32 mouse cellular contexts compared by ENCODE assay signal in genomic region chr5:115032620-115033019, GRCm38 (mm10). TPM values are rescaled to one million over a fixed set of nuclear protein-coding genes. Genes with fewer than 3 reads are reported as not detected.
DNase-seq lines count a peak whose midpoint lies in the region; ATAC-seq lines count a peak whose summit lies in the region.
"Had no signal": no experiment of that assay in that cellular context is flagged by ENCODE, and none has a peak within 500 bp of the region (broad histone marks: within the 10 kb centered on the region; RNA-seq: fewer than 3 reads in every experiment).

No protein-coding gene starts in this region.

- no peak overlapping the region for H3K4me3 ChIP-seq in heart, embryonic 11.5 days (ENCODE audit: low read depth, low read length)
- no peak overlapping the region for H3K4me3 ChIP-seq in kidney, embryonic 14.5 days (ENCODE audit: low read length)
- H3K4me3 ChIP-seq in intestine, embryonic 15.5 days (replicated peaks) = no peak overlapping the region
- H3K4me3 ChIP-seq: embryonic facial prominence, embryonic 10.5 days; embryonic facial prominence, embryonic 15.5 days; forebrain, embryonic 12.5 days; heart, embryonic 15.5 days; hindbrain, embryonic 12.5 days; limb, embryonic 10.5 days; limb, embryonic 15.5 days; neural tube, embryonic 15.5 days had no signal

- H3K9me3 ChIP-seq in heart, embryonic 11.5 days (replicated peaks; ENCODE audit: control insufficient read depth, low read length) = no peaks in the 10 kb centered on the region
- no peaks in the 10 kb centered on the region for H3K9me3 ChIP-seq in kidney, embryonic 14.5 days (ENCODE audit: control insufficient read depth, low read length)
- no peaks in the 10 kb centered on the region for H3K9me3 ChIP-seq in intestine, embryonic 15.5 days
- H3K9me3 ChIP-seq: embryonic facial prominence, embryonic 10.5 days; embryonic facial prominence, embryonic 15.5 days; forebrain, embryonic 12.5 days; heart, embryonic 15.5 days; hindbrain, embryonic 12.5 days; limb, embryonic 10.5 days; limb, embryonic 15.5 days; neural tube, embryonic 15.5 days had no signal

- H3K9ac ChIP-seq in heart, embryonic 11.5 days (ENCODE audit: low read depth, low read length) = no peak overlapping the region
- H3K9ac ChIP-seq in kidney, embryonic 14.5 days (ENCODE audit: low read depth, low read length) = no peak overlapping the region
- H3K9ac ChIP-seq in intestine, embryonic 15.5 days = no peak overlapping the region
- H3K9ac ChIP-seq: embryonic facial prominence, embryonic 15.5 days; forebrain, embryonic 12.5 days; forebrain, postnatal 0 days; heart, embryonic 15.5 days; hindbrain, embryonic 12.5 days; limb, embryonic 15.5 days; neural tube, embryonic 15.5 days had no signal

- H3K36me3 ChIP-seq in heart, embryonic 11.5 days (ENCODE audit: control insufficient read depth, insufficient read depth, low read length) = no peaks in the 10 kb centered on the region
- H3K36me3 ChIP-seq in kidney, embryonic 14.5 days (ENCODE audit: control insufficient read depth, insufficient read depth, low read length) = no peaks in the 10 kb centered on the region
- no peaks in the 10 kb centered on the region for H3K36me3 ChIP-seq in intestine, embryonic 15.5 days
- H3K36me3 ChIP-seq: heart, embryonic 15.5 days; hindbrain, embryonic 12.5 days; neural tube, embryonic 15.5 days had no signal

- H3K27ac ChIP-seq in heart, embryonic 11.5 days (ENCODE audit: low read depth, low read length) = 0 out of 2 replicates have a peak overlapping the region, but pooled peaks have one; percentile 8
- H3K27ac ChIP-seq in kidney, embryonic 14.5 days (ENCODE audit: low read depth, low read length) = no peak overlapping the region
- no peak overlapping the region for H3K27ac ChIP-seq in intestine, embryonic 15.5 days
- H3K27ac ChIP-seq: embryonic facial prominence, embryonic 10.5 days; embryonic facial prominence, embryonic 15.5 days; forebrain, embryonic 12.5 days; heart, embryonic 15.5 days; hindbrain, embryonic 12.5 days; hindbrain, postnatal 0 days; limb, embryonic 10.5 days; limb, embryonic 15.5 days; neural tube, embryonic 15.5 days had no signal

- no peak for DNase-seq in heart, adult 18-20 months
- peak; percentile 41 for DNase-seq in kidney, postnatal 14 days
- peak; percentile 47 for DNase-seq in large intestine, adult 2 months (ENCODE audit: low read depth, low spot score)
- no peak for DNase-seq in adrenal gland, adult (ENCODE audit: inconsistent age in 2 of 2, low spot score in 1 of 2)
- no peak for DNase-seq in layer of hippocampus, postnatal 10 days (ENCODE audit: low spot score in 2 of 2)
- DNase-seq: adrenal gland, adult 8-10 months; cerebellum, adult 2 months; cerebellum, postnatal 14 days; forebrain, postnatal 0 days; gastrocnemius, postnatal 10 days; layer of hippocampus, postnatal 36 days; lung, postnatal 36 days; midbrain, embryonic 14.5 days; retina, postnatal 1 day; right cerebral cortex, postnatal 25 days; spleen, adult 18-20 months; thymus, adult 18-20 months; thymus, postnatal 36 days had no signal

- H3K4me2 ChIP-seq in heart, embryonic 11.5 days = no peak overlapping the region
- no peak overlapping the region for H3K4me2 ChIP-seq in kidney, embryonic 14.5 days (replicated peaks; ENCODE audit: low read depth, low read length)
- H3K4me2 ChIP-seq in intestine, embryonic 15.5 days (replicated peaks) = no peak overlapping the region; the same call in 1 of the 2 replicates
- H3K4me2 ChIP-seq: embryonic facial prominence, embryonic 15.5 days; forebrain, embryonic 12.5 days; heart, embryonic 15.5 days; hindbrain, embryonic 12.5 days; limb, embryonic 15.5 days; neural tube, embryonic 15.5 days had no signal

- 79% methylated on average over 2 of the region's 2 CpGs for WGBS in heart, embryonic 11.5 days (ENCODE audit: insufficient replicate concordance)
- WGBS in kidney, embryonic 14.5 days = 89% methylated on average over 2 of the region's 2 CpGs
- 78% methylated on average over 2 of the region's 2 CpGs for WGBS in intestine, embryonic 15.5 days
- 35% methylated on average over 2 of the region's 2 CpGs for WGBS in large intestine, adult 2 months

- H3K4me1 ChIP-seq in heart, embryonic 11.5 days (ENCODE audit: control insufficient read depth, insufficient read depth, low read length) = peaks cover 34% of the 10 kb centered on the region
- H3K4me1 ChIP-seq in kidney, embryonic 14.5 days (ENCODE audit: control insufficient read depth, insufficient read depth, low read length) = no peaks in the 10 kb centered on the region
- H3K4me1 ChIP-seq in intestine, embryonic 15.5 days (replicated peaks) = peaks cover 28% of the 10 kb centered on the region
- H3K4me1 ChIP-seq: hindbrain, embryonic 12.5 days; limb, embryonic 10.5 days had no signal

- no peak for ATAC-seq in heart, embryonic 11.5 days (replicated peaks; ENCODE audit: insufficient number of reproducible peaks, low FRiP score, low TSS enrichment)
- no peak for ATAC-seq in kidney, embryonic 14.5 days (ENCODE audit: low FRiP score, low TSS enrichment)
- ATAC-seq in intestine, embryonic 15.5 days = peak; percentile 83
- ATAC-seq: activated CD4-positive, CD25-positive, alpha-beta regulatory T cell, adult 4 months; forebrain, postnatal 0 days; hindbrain, postnatal 0 days had no signal

- H3K27me3 ChIP-seq in heart, embryonic 11.5 days (ENCODE audit: control insufficient read depth, insufficient read depth, low read length) = no peaks in the 10 kb centered on the region
- no peaks in the 10 kb centered on the region for H3K27me3 ChIP-seq in kidney, embryonic 14.5 days (ENCODE audit: control insufficient read depth, insufficient read depth, low read length)
- H3K27me3 ChIP-seq in intestine, embryonic 15.5 days (replicated peaks) = no peaks in the 10 kb centered on the region
- H3K27me3 ChIP-seq: CH12.LX; embryonic facial prominence, embryonic 15.5 days; forebrain, embryonic 12.5 days; heart, embryonic 15.5 days; hindbrain, embryonic 12.5 days; limb, embryonic 15.5 days; neural tube, embryonic 15.5 days had no signal

RNA-seq across cellular contexts. Expression of gene Sppl3, which starts 21.7 kb away (rescaled TPM):
- polyA plus RNA-seq in heart, embryonic 11.5 days (2014; fragmentation: Nextera tagmentation; extraction: Ambion mirVana) = 15.5 and 18.6 TPM in 2 replicates
- total RNA-seq in heart, adult 18-20 months (2021) = 10 to 100 TPM; 30.1 to 32.2 TPM
- polyA plus RNA-seq in kidney, embryonic 14.5 days (2014; fragmentation: Nextera tagmentation; extraction: Ambion mirVana) = 23.9 and 26.1 TPM in 2 replicates
- polyA plus RNA-seq in intestine, embryonic 15.5 days (2015; fragmentation: Nextera tagmentation; extraction: Ambion mirVana) = 16.8 and 23.6 TPM in 2 replicates
- polyA plus RNA-seq in large intestine, adult 2 months (2012; rRNA removed) = 71.4 and 79.1 TPM in 2 replicates
- total RNA-seq in layer of hippocampus, postnatal 10 days (2021) = 100 to 1,000 TPM in 1 of 2 experiments, 10 to 100 TPM in 1; 97.4 to 104 TPM

Comparison
In these comparisons a context has a peak if more than half of its experiments do, and no peak if none do; other contexts are left out.
1. DNase-seq: peak in kidney, postnatal 14 days (single experiment) and large intestine, adult 2 months (single experiment); none in heart, adult 18-20 months (0 of 2), adrenal gland, adult (0 of 2) and layer of hippocampus, postnatal 10 days (0 of 2).